Mouse (Mus musculus) heart, adult 2 months (tissue): ENCODE measurements around the gene Pax9.

ENCODE experiments used
- CTCF ChIP-seq: fragments of 200-600 bp; IDR thresholded peaks from 2 replicates; pipeline ENCODE4 v1.8.1; 2022; ENCODE audit warnings: antibody characterized with exemption, mild to moderate bottlenecking, moderate library complexity
- EP300 ChIP-seq: fragments of 200-500 bp; IDR thresholded peaks from 2 replicates; pipeline ENCODE4 v1.6.1; 2011; ENCODE audit warnings: low read depth, low read length, control low read depth; ENCODE audit not compliant: insufficient read depth
- POLR2A ChIP-seq: fragments of 200-500 bp; IDR thresholded peaks from 2 replicates; pipeline ENCODE4 v1.6.1; 2011; ENCODE audit warnings: mild to moderate bottlenecking, low read depth, low read length, control low read depth; ENCODE audit not compliant: insufficient read depth

DNA sequence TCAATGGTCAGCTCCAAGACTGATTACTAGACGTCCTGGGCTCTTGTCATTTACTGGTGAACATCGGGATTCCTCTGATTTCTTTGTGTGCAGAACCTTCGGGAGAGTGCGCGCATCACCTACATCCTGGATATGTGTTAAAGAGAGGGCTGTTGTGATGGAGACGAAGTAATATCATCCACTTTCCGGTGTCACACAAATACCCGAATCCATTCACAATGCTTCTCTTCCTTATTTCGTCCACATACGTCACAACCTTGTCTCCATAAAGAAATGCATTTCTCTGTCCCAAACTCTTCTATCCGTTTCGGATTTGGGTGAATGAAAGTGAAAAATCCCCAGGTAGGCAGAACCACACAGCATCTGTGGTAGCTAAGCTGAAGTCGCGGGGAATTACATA, 2.8 kb downstream of the Pax9 start:
- TF ChIP-seq EP300 (no peak), CTCF (no peak), POLR2A (no peak)
